Mouse (Mus musculus): Measurements from ENCODE around the gene Socs7.

- TF ChIP-seq CTCF (IDR thresholded peaks at IDR 0.05; ENCODE audit: extremely low read depth, insufficient read depth, low read length) (no peak), POLR2A (IDR thresholded peaks at IDR 0.05; ENCODE audit: extremely low read depth, insufficient read depth, low read length) (no peak)
These were observed 16.9 kb upstream of the Socs7 start for GRCm38 (mm10) chr11:97345446-97345845.

Data from cortical plate, adult 2 months (tissue).